Mouse (Mus musculus) kidney, adult 10 weeks (tissue): ENCODE measurements around the gene Pou3f3. TPM values are rescaled to one million over a fixed set of nuclear protein-coding genes. Genes with fewer than 3 reads are reported as not detected.

Source experiments
- polyA plus RNA-seq: library from polyadenylated mRNA; stranded (reverse); fragments of 350-450 nt; fragmentation: Illumina TruSeq; extraction: RNeasy Lipid Tissue Mini Kit (QIAGEN cat#74804); gene quantifications from one replicate; pipeline ENCODE4 v1.2.3, GENCODE M21; 2014; ENCODE audit warnings: low read depth, low replicate concordance

Gene Pou3f3
- polyA plus RNA-seq, result 54.4 TPM

GRCm38 (mm10) chr1:42695578-42695915 lies at the start of gene Pou3f3:
Pou3f3 (plus strand) TSS chr1:42695768.

Other genes with a start within 250 kb of the Pou3f3 start
- 49.3 TPM for gene Mrps9, start 155.5 kb downstream of the Pou3f3 start, polyA plus RNA-seq